Mouse (Mus musculus) layer of hippocampus, adult 18-20 months (tissue): ENCODE measurements at regions not wholly inside any gene's neighbourhood (a gene's known extent, or its start where the extent isn't known, plus 50 kb on each side); places are given as distances from the start of the nearest gene placed in this dataset.

ENCODE experiments used
- DNase-seq, 2 experiments: peaks; one replicate each; pipeline ENCODE4 v3.0.0; 2022; ENCODE audit warnings: low spot score in 2 of 2

- DNase-seq: no peak
Measured at GRCm38 (mm10) chr2:18617520-18617919, 54.7 kb upstream of the Commd3 start.

- no peak for DNase-seq
Measured at GRCm38 (mm10) chr2:18609868-18610185, 62.4 kb upstream of the Commd3 start.

- DNase-seq: peak in 1 of 2 experiments; percentile 15
Measured at GRCm38 (mm10) chr2:18609075-18609867, 62.9 kb upstream of the Commd3 start.

- DNase-seq: peak; percentile 28 to 54
Measured at GRCm38 (mm10) chr2:18608260-18609074, 63.7 kb upstream of the Commd3 start.

- no peak for DNase-seq
Measured at GRCm38 (mm10) chr2:18607586-18608259, 64.5 kb upstream of the Commd3 start.

- DNase-seq: no peak
Measured at GRCm38 (mm10) chr2:18607088-18607487, 65.1 kb upstream of the Commd3 start.

GRCm38 (mm10) chr2:18592221-18592620 is 80.0 kb upstream of the Commd3 start:
- no peak for DNase-seq

- DNase-seq: no peak
Measured at GRCm38 (mm10) chr2:18588232-18588631, 84.0 kb upstream of the Commd3 start.

GRCm38 (mm10) chr2:18587746-18588231 is 84.4 kb upstream of the Commd3 start:
- no peak for DNase-seq

- peak; percentile 90 to 97 for DNase-seq
Measured at GRCm38 (mm10) chr2:18586925-18587724, 85.1 kb upstream of the Commd3 start.

- peak in 1 of 2 experiments; percentile 19 for DNase-seq
Measured at GRCm38 (mm10) chr2:18585564-18586336, 86.4 kb upstream of the Commd3 start.

- no peak for DNase-seq
Measured at GRCm38 (mm10) chr2:18558133-18558532, 114.1 kb upstream of the Commd3 start.

GRCm38 (mm10) chr2:18547964-18548643 is 124.1 kb upstream of the Commd3 start:
- no peak for DNase-seq

GRCm38 (mm10) chr2:18524387-18524786 is 131.8 kb upstream of the Dnajc1 start:
- DNase-seq: no peak

- DNase-seq: no peak
Measured at GRCm38 (mm10) chr2:18523911-18524310, 131.3 kb upstream of the Dnajc1 start.

- DNase-seq: no peak
Measured at GRCm38 (mm10) chr2:18513435-18513834, 120.8 kb upstream of the Dnajc1 start.

- no peak for DNase-seq
Measured at GRCm38 (mm10) chr2:18509317-18509716, 116.7 kb upstream of the Dnajc1 start.

GRCm38 (mm10) chr2:18473361-18473771 is 80.7 kb upstream of the Dnajc1 start:
- DNase-seq: peak; percentile 3 to 43

- no peak for DNase-seq
Measured at GRCm38 (mm10) chr2:18460901-18461300, 68.3 kb upstream of the Dnajc1 start.
